Mouse (Mus musculus): ENCODE data around the gene Wdfy4.

GRCm38 (mm10) chr14:33083326-33083725 is 102.0 kb downstream of the Wdfy4 start:
- TF ChIP-seq POLR2A (IDR thresholded peaks at IDR 0.05; ENCODE audit: low read depth, low read length), result no peak
- TF ChIP-seq CTCF (IDR thresholded peaks at IDR 0.05; ENCODE audit: extremely low read depth, insufficient read depth, insufficient read length, insufficient replicate concordance), result no peak
